Mouse (Mus musculus) midbrain, embryonic 13.5 days (tissue): Measurements from ENCODE around the gene Mylk. TPM values are rescaled to one million over a fixed set of nuclear protein-coding genes. Genes with fewer than 3 reads are reported as not detected.

Source experiments
- ATAC-seq: fragments of 200-750 bp; cut with Nextera tagmentation; 2 replicates; pipeline ENCODE4 v1.8.0; 2017; ENCODE audit warnings: mild to moderate bottlenecking, moderate TSS enrichment, moderate library complexity
- H3K27ac ChIP-seq: fragments of 300-500 bp; sonication (generic); 2 replicates; pipeline ENCODE4 v1.5.1; 2015; ENCODE audit warnings: inconsistent platforms, mild to moderate bottlenecking, moderate library complexity
- H3K27me3 ChIP-seq: fragments of 300-500 bp; sonication (generic); 2 replicates; pipeline ENCODE4 v1.6.1; 2015; ENCODE audit warnings: mild to moderate bottlenecking, inconsistent platforms
- H3K36me3 ChIP-seq: fragments of 300-500 bp; sonication (generic); 2 replicates; pipeline ENCODE4 v1.6.1; 2015; ENCODE audit warnings: mild to moderate bottlenecking, inconsistent platforms
- H3K4me1 ChIP-seq: fragments of 300-500 bp; sonication (generic); replicated peaks from 2 replicates; pipeline ENCODE4 v1.6.1; 2015; ENCODE audit warnings: inconsistent platforms
- H3K4me2 ChIP-seq: fragments of 300-500 bp; sonication (generic); replicated peaks from 2 replicates; pipeline ENCODE4 v1.6.1; 2015; ENCODE audit warnings: moderate library complexity, mild to moderate bottlenecking, inconsistent platforms
- H3K4me3 ChIP-seq: fragments of 300-500 bp; sonication (generic); replicated peaks from 2 replicates; pipeline ENCODE4 v1.5.1; 2015; ENCODE audit warnings: mild to moderate bottlenecking, inconsistent platforms
- H3K9ac ChIP-seq: fragments of 300-500 bp; sonication (generic); replicated peaks from 2 replicates; pipeline ENCODE4 v1.6.1; 2015; ENCODE audit warnings: mild to moderate bottlenecking, inconsistent platforms
- H3K9me3 ChIP-seq: fragments of 300-500 bp; sonication (generic); 2 replicates; pipeline ENCODE4 v1.6.1; 2016; ENCODE audit warnings: mild to moderate bottlenecking, inconsistent platforms
- WGBS: fragments of 180-500 bp; shearing (Covaris S2); methylation state at CpG from one replicate; pipeline ENCODE4 v1.1.7; 2015; 5-methylcytosine and 5-hydroxymethylcytosine counted together
- polyA plus RNA-seq: library from polyadenylated mRNA; unstranded; fragments of >200 nt; fragmentation: Nextera tagmentation; extraction: Ambion mirVana; gene quantifications from 2 replicates; pipeline ENCODE4 v1.2.1, GENCODE M21; 2015

Gene Mylk
- polyA plus RNA-seq, 1 experiment from 2014 or later = 3.7 TPM

DNA sequence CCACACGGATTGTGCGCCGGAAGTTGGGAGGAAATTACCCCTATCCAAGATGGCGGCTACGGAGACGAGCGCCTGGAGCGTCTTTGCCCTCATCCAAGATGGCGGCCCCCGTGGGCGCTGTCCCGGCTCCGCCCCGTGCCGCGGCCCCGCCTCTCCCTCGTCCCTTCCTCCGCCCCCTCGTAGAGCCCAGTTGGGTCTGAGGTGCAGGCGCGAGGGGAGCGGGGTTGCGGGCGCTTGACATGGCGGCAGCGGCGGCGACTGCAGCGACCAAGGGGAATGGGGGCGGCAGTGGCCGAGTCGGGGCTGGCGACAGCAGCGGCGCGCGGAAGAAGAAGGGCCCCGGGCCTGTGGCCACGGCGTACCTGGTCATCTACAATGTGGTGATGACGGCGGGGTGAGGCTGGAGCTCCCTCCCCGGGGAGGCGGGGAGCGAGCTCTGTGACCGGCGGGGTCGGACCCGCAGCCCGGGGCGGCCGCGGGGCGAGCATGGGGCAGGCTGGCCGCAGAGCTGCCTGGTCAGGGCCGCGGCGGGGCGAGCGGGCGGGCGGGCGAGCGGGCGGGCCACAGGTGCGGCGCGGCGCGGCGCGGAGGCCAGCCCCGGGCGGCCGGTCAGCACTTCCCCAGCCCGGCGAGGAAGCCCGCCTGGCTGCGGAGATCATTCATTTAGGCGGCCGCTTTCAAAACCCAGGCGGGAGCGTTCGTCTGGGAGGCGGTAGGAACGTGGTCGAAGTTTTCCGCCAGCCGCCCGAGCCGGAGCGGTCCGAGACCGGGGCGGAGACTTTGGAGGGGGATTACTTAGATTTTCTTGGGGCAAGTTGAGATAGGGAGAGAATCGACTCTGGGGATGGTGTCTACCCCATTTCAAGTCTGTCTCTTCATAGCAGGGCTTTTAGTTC, 277.5 kb downstream of the Mylk start, which contains the start of gene Hacd2:
Gene Hacd2, plus strand, starts transcription at position 187 of the 896 bp plus-strand sequence.
- WGBS = under 1% methylated on average over 94 of the region's 97 CpGs
- H3K27me3 ChIP-seq = peaks cover 31% of the 10 kb centered on the region
- peak within 1 kb of the TSS; percentile 85 for H3K9ac ChIP-seq
- no peaks in the 10 kb centered on the region for H3K9me3 ChIP-seq
- H3K4me2 ChIP-seq = peak within 1 kb of the TSS; percentile 71
- H3K27ac ChIP-seq = peak within 1 kb of the TSS; percentile 85
- peak within 1 kb of the TSS; percentile 89 for H3K4me3 ChIP-seq
- H3K4me1 ChIP-seq = peaks cover 11% of the 10 kb centered on the region; the same call in 1 of the 2 replicates
- ATAC-seq = peak; percentile 98
- peaks cover 7% of the 10 kb centered on the region for H3K36me3 ChIP-seq

GRCm38 (mm10) chr16:35023138-35023735, 278.2 kb downstream of the Mylk start:
- WGBS = 4% methylated on average over 8 of the region's 8 CpGs
- ATAC-seq = no peak
- Histone ChIP-seq H3K36me3 (peaks cover 8% of the 10 kb centered on the region), H3K9ac (peak overlapping the region; percentile 85), H3K9me3 (no peaks in the 10 kb centered on the region), H3K4me2 (peak overlapping the region; percentile 71), H3K27ac (no peak overlapping the region), H3K4me1 (peaks cover 11% of the 10 kb centered on the region; the same call in 1 of the 2 replicates), H3K4me3 (peak overlapping the region; percentile 89), H3K27me3 (peaks cover 24% of the 10 kb centered on the region)

- peaks cover 15% of the 10 kb centered on the region for H3K27me3 ChIP-seq
- peaks cover 12% of the 10 kb centered on the region for H3K36me3 ChIP-seq
- no peak overlapping the region for H3K27ac ChIP-seq
- no peak for ATAC-seq
- no peak overlapping the region for H3K4me3 ChIP-seq
- WGBS = 88% methylated on average over 5 of the region's 5 CpGs
- peaks cover 11% of the 10 kb centered on the region; the same call in 1 of the 2 replicates for H3K4me1 ChIP-seq
- H3K9me3 ChIP-seq = no peaks in the 10 kb centered on the region
- no peak overlapping the region for H3K4me2 ChIP-seq
- H3K9ac ChIP-seq = no peak overlapping the region
These were observed 279.3 kb downstream of the Mylk start for GRCm38 (mm10) chr16:35024300-35024699.

- Histone ChIP-seq H3K27me3 (peaks cover 6% of the 10 kb centered on the region), H3K9me3 (no peaks in the 10 kb centered on the region), H3K36me3 (peaks cover 18% of the 10 kb centered on the region), H3K4me2 (no peak overlapping the region), H3K27ac (no peak overlapping the region), H3K4me1 (peaks cover 11% of the 10 kb centered on the region; the same call in 1 of the 2 replicates), H3K4me3 (no peak overlapping the region), H3K9ac (no peak overlapping the region)
- no peak for ATAC-seq
- WGBS = 96% methylated on average over 4 of the region's 4 CpGs
These were observed 280.3 kb downstream of the Mylk start for GRCm38 (mm10) chr16:35025347-35025746.

- Histone ChIP-seq H3K4me3 (no peak overlapping the region), H3K9me3 (no peaks in the 10 kb centered on the region), H3K9ac (no peak overlapping the region), H3K4me1 (peaks cover 8% of the 10 kb centered on the region), H3K4me2 (no peak overlapping the region), H3K27ac (no peak overlapping the region), H3K27me3 (no peaks in the 10 kb centered on the region), H3K36me3 (peaks cover 26% of the 10 kb centered on the region)
- ATAC-seq = no peak
- 86% methylated on average over 3 of the region's 3 CpGs for WGBS
These were observed 288.2 kb downstream of the Mylk start for GRCm38 (mm10) chr16:35033241-35033640.

DNA sequence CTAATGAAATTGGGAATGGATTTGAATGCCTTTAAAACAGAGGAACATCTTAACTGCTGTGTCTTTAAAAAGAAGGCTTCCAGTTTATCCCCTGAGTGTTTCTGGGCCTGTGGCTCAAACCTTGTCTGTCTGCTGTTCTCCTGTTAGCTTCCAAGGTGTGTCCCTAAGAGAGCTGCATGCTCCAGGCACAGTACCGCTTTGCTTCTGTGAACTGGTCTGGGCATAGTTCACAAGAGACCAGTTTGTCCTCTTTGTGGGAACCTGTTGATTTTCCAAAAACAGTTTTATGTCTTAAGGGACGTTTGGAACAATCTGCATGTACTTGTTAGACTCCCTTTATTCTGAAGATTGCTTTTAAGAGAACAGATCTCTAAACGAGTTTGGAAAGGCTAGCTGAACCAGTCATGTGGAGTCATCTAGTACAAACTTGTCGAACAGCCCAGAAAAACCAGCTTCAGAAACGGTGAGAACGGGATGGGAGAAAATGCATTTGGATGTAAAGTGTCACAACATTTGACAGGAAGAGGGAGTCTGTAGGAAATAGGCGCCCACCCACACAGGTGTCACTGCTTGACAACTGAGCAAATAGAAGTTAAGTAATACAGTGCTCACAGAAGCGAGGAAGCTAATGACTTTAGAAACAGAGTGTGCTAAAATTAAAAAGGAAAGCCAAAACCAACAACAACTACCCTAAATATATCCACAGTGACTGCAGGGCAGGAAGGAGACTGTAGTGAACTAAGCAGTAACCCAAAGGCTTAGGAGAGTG, 289.0 kb downstream of the Mylk start:
- Histone ChIP-seq H3K4me2 (no peak overlapping the region), H3K9ac (no peak overlapping the region), H3K27me3 (no peaks in the 10 kb centered on the region), H3K9me3 (no peaks in the 10 kb centered on the region), H3K36me3 (peaks cover 23% of the 10 kb centered on the region), H3K27ac (no peak overlapping the region), H3K4me1 (peaks cover 9% of the 10 kb centered on the region), H3K4me3 (no peak overlapping the region)
- ATAC-seq = no peak
- WGBS = 84% methylated on average over 8 of the region's 8 CpGs

DNA sequence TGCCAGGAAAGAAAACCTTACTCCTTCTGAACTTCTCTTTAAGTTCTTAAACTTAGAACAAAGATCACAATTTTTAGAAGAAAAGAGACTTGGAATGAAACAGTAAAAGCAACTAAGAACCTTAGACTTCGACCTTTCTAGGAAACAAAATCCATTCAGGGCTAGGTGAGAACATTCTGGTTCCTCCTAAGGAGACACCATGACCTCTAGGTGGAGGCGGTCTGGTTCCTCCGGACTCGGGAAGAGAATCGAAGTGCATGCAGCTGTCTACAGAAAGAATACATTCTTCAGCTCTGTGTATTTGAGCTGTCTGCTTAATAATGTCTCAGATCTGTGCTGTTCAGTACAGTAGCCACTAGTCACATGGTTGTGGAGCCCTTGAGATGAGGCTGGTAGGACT, 290.0 kb downstream of the Mylk start:
- WGBS = 92% methylated on average over 5 of the region's 5 CpGs
- H3K36me3 ChIP-seq = peaks cover 18% of the 10 kb centered on the region
- H3K4me1 ChIP-seq = peaks cover 9% of the 10 kb centered on the region
- H3K4me3 ChIP-seq = no peak overlapping the region
- no peak overlapping the region for H3K4me2 ChIP-seq
- no peak overlapping the region for H3K9ac ChIP-seq
- H3K27ac ChIP-seq = no peak overlapping the region
- H3K27me3 ChIP-seq = no peaks in the 10 kb centered on the region
- no peak for ATAC-seq
- H3K9me3 ChIP-seq = no peaks in the 10 kb centered on the region

GRCm38 (mm10) chr16:35036754-35037153, 291.7 kb downstream of the Mylk start:
- 92% methylated on average over 5 of the region's 5 CpGs for WGBS
- ATAC-seq = no peak
- no peak overlapping the region for H3K4me3 ChIP-seq
- no peaks in the 10 kb centered on the region for H3K9me3 ChIP-seq
- no peak overlapping the region for H3K9ac ChIP-seq
- H3K27ac ChIP-seq = no peak overlapping the region
- peaks cover 9% of the 10 kb centered on the region for H3K4me1 ChIP-seq
- no peak overlapping the region for H3K4me2 ChIP-seq
- peaks cover 20% of the 10 kb centered on the region; the same call in 1 of the 2 replicates for H3K36me3 ChIP-seq
- H3K27me3 ChIP-seq = no peaks in the 10 kb centered on the region

DNA sequence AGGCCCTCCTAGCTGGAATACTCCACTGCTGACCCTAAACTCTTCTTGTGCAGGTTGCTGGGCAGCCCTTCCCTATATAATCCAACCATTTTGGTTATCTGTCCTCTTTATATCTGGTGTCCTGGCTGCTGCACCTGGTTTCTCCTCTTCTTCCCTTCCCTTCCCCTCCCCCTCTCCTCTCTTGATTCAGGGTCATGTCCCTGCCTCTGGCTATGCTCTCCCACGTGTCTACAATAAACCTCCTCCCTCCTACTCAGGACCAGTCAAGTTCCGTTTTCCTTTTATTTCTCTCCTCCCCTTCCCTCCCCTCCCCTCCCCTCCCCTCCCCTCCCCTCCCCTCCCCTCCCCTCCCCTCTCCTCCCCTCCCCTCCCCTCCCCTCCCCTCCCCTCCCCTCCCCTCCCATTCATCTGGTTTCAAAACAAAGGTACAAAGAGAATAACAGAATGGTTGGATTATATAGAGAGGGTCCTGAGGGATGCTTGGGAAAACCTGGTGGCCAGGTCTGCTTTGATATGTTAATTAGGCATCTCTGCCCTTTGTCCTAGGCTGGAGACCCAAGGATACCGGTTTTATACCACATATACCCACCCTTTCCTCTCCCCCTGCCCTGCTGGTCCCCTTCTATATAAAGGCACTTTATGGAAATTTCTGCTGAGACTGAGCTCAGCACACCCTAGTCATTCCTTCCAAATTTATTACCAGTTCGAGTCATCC, 293.5 kb downstream of the Mylk start:
- 18% methylated on average over 4 of the region's 4 CpGs for WGBS
- Histone ChIP-seq H3K4me2 (no peak overlapping the region), H3K4me1 (peaks cover 9% of the 10 kb centered on the region), H3K4me3 (no peak overlapping the region), H3K36me3 (peaks cover 24% of the 10 kb centered on the region; the same call in 1 of the 2 replicates), H3K9ac (no peak overlapping the region), H3K27ac (0 out of 2 replicates have a peak overlapping the region, but pooled peaks have one; percentile 32), H3K9me3 (no peaks in the 10 kb centered on the region), H3K27me3 (no peaks in the 10 kb centered on the region)
- ATAC-seq = 0 out of 2 replicates have a peak, but pooled peaks have one; percentile 37

DNA sequence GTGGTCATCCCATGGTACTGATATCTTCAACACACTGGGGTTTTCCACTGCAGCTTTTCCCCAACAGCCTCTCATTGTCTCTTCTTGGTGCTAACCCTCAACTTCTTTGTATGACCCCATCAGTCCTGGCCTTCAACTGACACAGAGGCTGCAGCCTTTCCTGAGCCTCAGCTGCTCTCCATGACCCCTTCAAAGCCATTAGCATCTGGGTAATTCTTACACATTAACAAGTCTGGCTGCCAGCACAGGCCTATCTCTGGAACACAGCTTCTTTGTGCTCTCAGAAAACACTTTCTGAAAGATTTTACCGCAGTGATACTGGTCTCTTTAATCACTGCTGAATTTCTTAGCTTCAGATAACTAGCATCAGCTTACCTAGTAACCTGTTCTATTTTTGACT, 295.1 kb downstream of the Mylk start:
- H3K4me2 ChIP-seq = no peak overlapping the region
- 71% methylated on average over 1 of the region's 1 CpGs for WGBS
- no peak for ATAC-seq

GRCm38 (mm10) chr16:35041001-35041400, 296.0 kb downstream of the Mylk start:
- 84% methylated on average over 7 of the region's 7 CpGs for WGBS
- Histone ChIP-seq H3K9me3 (no peaks in the 10 kb centered on the region), H3K27me3 (no peaks in the 10 kb centered on the region), H3K4me2 (no peak overlapping the region), H3K36me3 (peaks cover 18% of the 10 kb centered on the region; the same call in 1 of the 2 replicates), H3K27ac (no peak overlapping the region), H3K4me1 (peaks cover 9% of the 10 kb centered on the region), H3K4me3 (no peak overlapping the region), H3K9ac (no peak overlapping the region)
- no peak for ATAC-seq

More for the DNA sequence above, 295.1 kb downstream of the Mylk start:
- peaks cover 9% of the 10 kb centered on the region for H3K4me1 ChIP-seq
- H3K36me3 ChIP-seq = peaks cover 18% of the 10 kb centered on the region; the same call in 1 of the 2 replicates
- H3K27me3 ChIP-seq = no peaks in the 10 kb centered on the region
- H3K9ac ChIP-seq = no peak overlapping the region
- peak overlapping the region; percentile 39; the same call in 1 of the 2 replicates for H3K27ac ChIP-seq
- no peaks in the 10 kb centered on the region for H3K9me3 ChIP-seq
- H3K4me3 ChIP-seq = no peak overlapping the region
